Mouse (Mus musculus) lung, embryonic 16.5 days (tissue): ENCODE data around the gene Hfe. TPM values are rescaled to one million over a fixed set of nuclear protein-coding genes. Genes with fewer than 3 reads are reported as not detected.
A peak's percentile ranks its signal among the peaks of the same experiment; 100 is the strongest.

Source experiments
- ATAC-seq: fragments of 200-750 bp; cut with Nextera tagmentation; 2 replicates; pipeline ENCODE4 v1.8.0; 2017; ENCODE audit warnings: low read depth, mild to moderate bottlenecking, moderate library complexity
- H3K27ac ChIP-seq: fragments of 300-500 bp; sonication (generic); 2 replicates; pipeline ENCODE4 v1.5.1; 2014; ENCODE audit warnings: mild to moderate bottlenecking, control low read depth, low read length
- H3K27me3 ChIP-seq: fragments of 300-500 bp; sonication (generic); 2 replicates; pipeline ENCODE4 v1.6.1; 2014; ENCODE audit warnings: low read depth, low read length, mixed read lengths; ENCODE audit not compliant: control insufficient read depth, insufficient read depth
- H3K36me3 ChIP-seq: fragments of 300-500 bp; sonication (generic); 2 replicates; pipeline ENCODE4 v1.6.1; 2014; ENCODE audit warnings: low read length; ENCODE audit not compliant: control insufficient read depth, insufficient read depth
- H3K4me1 ChIP-seq: fragments of 300-500 bp; sonication (generic); replicated peaks from 2 replicates; pipeline ENCODE4 v1.6.1; 2014; ENCODE audit warnings: low read length, mixed read lengths; ENCODE audit not compliant: control insufficient read depth, insufficient read depth
- H3K4me2 ChIP-seq: fragments of 300-500 bp; sonication (generic); 2 replicates; pipeline ENCODE4 v1.6.1; 2014; ENCODE audit warnings: low read depth, low read length, control low read depth
- H3K4me3 ChIP-seq: fragments of 300-500 bp; sonication (generic); 2 replicates; pipeline ENCODE4 v1.5.1; 2014; ENCODE audit warnings: mild to moderate bottlenecking, low read length, control low read depth
- H3K9ac ChIP-seq: fragments of 300-500 bp; sonication (generic); 2 replicates; pipeline ENCODE4 v1.6.1; 2014; ENCODE audit warnings: low read length, control low read depth
- H3K9me3 ChIP-seq: fragments of 300-500 bp; sonication (generic); 2 replicates; pipeline ENCODE4 v1.6.1; 2016; ENCODE audit warnings: low read length; ENCODE audit not compliant: control insufficient read depth
- WGBS: fragments of 180-500 bp; shearing (Covaris S2); extraction: QIAGEN DNeasy Blood & Tissue Kit; methylation state at CpG from one replicate; pipeline ENCODE4 v1.1.7; 2014; 5-methylcytosine and 5-hydroxymethylcytosine counted together
- polyA plus RNA-seq: library from polyadenylated mRNA; unstranded; fragments of >200 nt; fragmentation: Nextera tagmentation; extraction: Ambion mirVana; gene quantifications from 2 replicates; pipeline ENCODE4 v1.2.1, GENCODE M21; 2015

The Hfe gene
- polyA plus RNA-seq = 11.2 and 13.7 TPM in 2 replicates

- WGBS = 3% methylated on average over 17 of the region's 17 CpGs
- ATAC-seq = peak; percentile 77
- no peaks in the 10 kb centered on the region for H3K9me3 ChIP-seq
- H3K4me2 ChIP-seq = peak within 1 kb of the TSS; percentile 78
- H3K27me3 ChIP-seq = no peaks in the 10 kb centered on the region
- H3K9ac ChIP-seq = peak within 1 kb of the TSS; percentile 69
- no peaks in the 10 kb centered on the region for H3K36me3 ChIP-seq
- H3K27ac ChIP-seq = 0 out of 2 replicates have a peak within 1 kb of the TSS, but pooled peaks have one; percentile 27
- 0 out of 2 replicates have a peak, but pooled peaks cover 4% of the 10 kb centered on the region for H3K4me1 ChIP-seq
- peak within 1 kb of the TSS; percentile 55 for H3K4me3 ChIP-seq
Measured at GRCm38 (mm10) chr13:23710374-23711089, at the start of gene Hfe. Hfe (minus strand) TSS chr13:23710854.

DNA sequence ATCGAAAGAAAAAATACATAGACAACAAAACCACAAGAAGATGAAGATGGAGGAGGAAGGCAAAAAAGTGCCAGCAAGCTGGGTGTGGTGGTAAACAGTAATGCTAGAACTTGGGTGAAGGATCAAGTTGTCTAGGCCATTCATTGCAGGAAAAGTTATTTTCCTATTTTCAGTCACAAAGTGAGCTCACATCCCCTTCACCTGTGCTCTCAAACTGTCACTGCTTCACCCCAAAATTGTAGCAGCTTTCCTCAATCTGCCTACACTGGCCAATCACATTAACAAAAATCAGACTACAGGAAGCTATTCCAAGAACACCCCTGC is 49.2 kb upstream of the Hfe start:
- H3K27me3 ChIP-seq = no peaks in the 10 kb centered on the region
- H3K4me1 ChIP-seq = peaks cover 15% of the 10 kb centered on the region
- WGBS = 72% methylated on average over 1 of the region's 1 CpGs
- H3K36me3 ChIP-seq = no peaks in the 10 kb centered on the region
- H3K4me2 ChIP-seq = peak overlapping the region; percentile 77
- H3K4me3 ChIP-seq = peak overlapping the region; percentile 53
- ATAC-seq = no peak
- H3K27ac ChIP-seq = peak overlapping the region; percentile 95
- H3K9ac ChIP-seq = peak overlapping the region; percentile 70
- H3K9me3 ChIP-seq = no peaks in the 10 kb centered on the region

- H3K4me2 ChIP-seq = no peak overlapping the region
- no peak overlapping the region for H3K4me3 ChIP-seq
- no peak overlapping the region for H3K9ac ChIP-seq
- peaks cover 13% of the 10 kb centered on the region for H3K4me1 ChIP-seq
- H3K27me3 ChIP-seq = no peaks in the 10 kb centered on the region
- 78% methylated on average over 3 of the region's 3 CpGs for WGBS
- no peaks in the 10 kb centered on the region for H3K36me3 ChIP-seq
- H3K9me3 ChIP-seq = no peaks in the 10 kb centered on the region
- no peak for ATAC-seq
- H3K27ac ChIP-seq = no peak overlapping the region
Measured at GRCm38 (mm10) chr13:23759251-23759771, 48.7 kb upstream of the Hfe start.

- no peak overlapping the region for H3K9ac ChIP-seq
- no peaks in the 10 kb centered on the region for H3K27me3 ChIP-seq
- ATAC-seq = no peak
- peak overlapping the region; percentile 26; the same call in 1 of the 2 replicates for H3K4me2 ChIP-seq
- WGBS = 41% methylated on average over 3 of the region's 3 CpGs
- H3K4me3 ChIP-seq = no peak overlapping the region
- no peaks in the 10 kb centered on the region for H3K9me3 ChIP-seq
- no peak overlapping the region for H3K27ac ChIP-seq
- peaks cover 13% of the 10 kb centered on the region for H3K4me1 ChIP-seq
- no peaks in the 10 kb centered on the region for H3K36me3 ChIP-seq
Measured at GRCm38 (mm10) chr13:23757921-23758320, 47.3 kb upstream of the Hfe start.

DNA sequence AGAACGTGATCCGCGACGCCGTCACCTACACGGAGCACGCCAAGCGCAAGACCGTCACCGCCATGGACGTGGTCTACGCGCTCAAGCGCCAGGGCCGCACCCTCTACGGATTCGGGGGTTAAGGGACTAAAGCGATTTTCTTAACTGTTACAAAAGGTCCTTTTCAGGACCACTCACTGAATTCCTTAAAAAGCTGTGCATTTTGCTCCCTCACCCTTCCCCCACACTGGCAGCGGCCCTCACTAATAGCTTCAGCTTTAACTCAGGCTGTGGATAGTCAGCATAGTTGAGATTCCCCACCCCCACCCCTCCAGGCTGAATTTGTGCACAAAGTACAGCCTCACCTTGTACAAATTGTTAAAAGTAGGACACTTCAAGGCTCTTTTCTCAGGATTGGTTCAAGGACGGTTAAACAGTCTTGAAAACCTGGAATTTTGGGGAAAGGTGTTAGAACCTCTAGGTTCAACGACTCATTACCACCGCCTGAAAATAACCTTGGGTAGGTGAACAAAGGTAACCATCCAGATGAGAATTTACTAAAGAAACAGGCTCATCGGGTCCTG is 46.6 kb upstream of the Hfe start:
- ATAC-seq = peak; percentile 1; the same call in 1 of the 2 replicates
- no peaks in the 10 kb centered on the region for H3K27me3 ChIP-seq
- peaks cover 15% of the 10 kb centered on the region for H3K4me1 ChIP-seq
- H3K4me3 ChIP-seq = peak overlapping the region; percentile 42
- WGBS = under 1% methylated on average over 14 of the region's 23 CpGs
- H3K9me3 ChIP-seq = no peaks in the 10 kb centered on the region
- H3K36me3 ChIP-seq = no peaks in the 10 kb centered on the region
- H3K4me2 ChIP-seq = peak overlapping the region; percentile 64
- peak overlapping the region; percentile 66 for H3K9ac ChIP-seq
- peak overlapping the region; percentile 91 for H3K27ac ChIP-seq

DNA sequence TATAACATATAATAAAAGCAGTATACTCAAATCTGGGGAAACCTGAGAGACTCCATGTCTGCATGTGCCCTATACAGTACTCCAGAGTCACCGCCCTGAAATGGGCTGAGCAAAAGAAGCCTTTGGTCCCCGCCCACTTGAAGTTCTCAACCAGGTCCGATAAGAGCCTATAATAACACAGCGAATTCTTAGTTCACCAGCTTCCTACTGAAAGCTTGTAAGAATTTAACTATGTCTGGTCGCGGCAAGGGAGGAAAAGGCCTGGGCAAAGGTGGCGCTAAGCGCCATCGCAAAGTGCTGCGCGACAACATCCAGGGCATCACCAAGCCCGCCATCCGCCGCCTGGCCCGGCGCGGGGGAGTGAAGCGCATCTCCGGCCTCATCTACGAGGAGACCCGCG is 46.1 kb upstream of the Hfe start, which contains the start of gene Hist1h4b:
Gene Hist1h4b (plus strand): TSS at position 224 of the 400 bp plus-strand sequence.
- H3K9me3 ChIP-seq = no peaks in the 10 kb centered on the region
- peak within 1 kb of the TSS; percentile 91 for H3K27ac ChIP-seq
- H3K4me2 ChIP-seq = peak within 1 kb of the TSS; percentile 64
- no peaks in the 10 kb centered on the region for H3K27me3 ChIP-seq
- peak; percentile 75 for ATAC-seq
- H3K9ac ChIP-seq = peak within 1 kb of the TSS; percentile 66
- peak within 1 kb of the TSS; percentile 42 for H3K4me3 ChIP-seq
- no peaks in the 10 kb centered on the region for H3K36me3 ChIP-seq
- H3K4me1 ChIP-seq = peaks cover 15% of the 10 kb centered on the region
- WGBS = 1% methylated on average over 15 of the region's 22 CpGs

DNA sequence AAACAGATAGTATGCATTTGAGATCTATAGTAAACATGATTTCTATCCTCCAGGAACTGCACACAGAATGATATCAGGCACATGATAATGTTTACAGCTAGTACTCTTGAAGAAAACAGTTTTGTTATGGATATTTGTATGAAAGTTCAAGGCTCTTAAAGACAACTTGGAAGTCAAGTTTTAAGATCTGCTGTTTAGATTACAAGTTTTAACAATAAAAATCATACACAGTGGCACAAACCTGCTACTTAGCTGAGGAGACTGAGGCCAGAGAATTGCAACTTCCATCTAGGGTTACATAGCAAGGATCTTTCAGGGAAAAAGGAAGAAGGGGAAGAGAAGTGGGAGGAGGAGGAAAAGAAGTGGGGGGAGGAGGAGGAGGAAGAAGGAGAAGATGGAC is 44.3 kb upstream of the Hfe start:
- no peak overlapping the region for H3K27ac ChIP-seq
- H3K36me3 ChIP-seq = no peaks in the 10 kb centered on the region
- H3K27me3 ChIP-seq = no peaks in the 10 kb centered on the region
- no peak overlapping the region for H3K4me3 ChIP-seq
- ATAC-seq = no peak
- peaks cover 9% of the 10 kb centered on the region for H3K4me1 ChIP-seq
- H3K4me2 ChIP-seq = no peak overlapping the region
- no peaks in the 10 kb centered on the region for H3K9me3 ChIP-seq
- H3K9ac ChIP-seq = no peak overlapping the region

DNA sequence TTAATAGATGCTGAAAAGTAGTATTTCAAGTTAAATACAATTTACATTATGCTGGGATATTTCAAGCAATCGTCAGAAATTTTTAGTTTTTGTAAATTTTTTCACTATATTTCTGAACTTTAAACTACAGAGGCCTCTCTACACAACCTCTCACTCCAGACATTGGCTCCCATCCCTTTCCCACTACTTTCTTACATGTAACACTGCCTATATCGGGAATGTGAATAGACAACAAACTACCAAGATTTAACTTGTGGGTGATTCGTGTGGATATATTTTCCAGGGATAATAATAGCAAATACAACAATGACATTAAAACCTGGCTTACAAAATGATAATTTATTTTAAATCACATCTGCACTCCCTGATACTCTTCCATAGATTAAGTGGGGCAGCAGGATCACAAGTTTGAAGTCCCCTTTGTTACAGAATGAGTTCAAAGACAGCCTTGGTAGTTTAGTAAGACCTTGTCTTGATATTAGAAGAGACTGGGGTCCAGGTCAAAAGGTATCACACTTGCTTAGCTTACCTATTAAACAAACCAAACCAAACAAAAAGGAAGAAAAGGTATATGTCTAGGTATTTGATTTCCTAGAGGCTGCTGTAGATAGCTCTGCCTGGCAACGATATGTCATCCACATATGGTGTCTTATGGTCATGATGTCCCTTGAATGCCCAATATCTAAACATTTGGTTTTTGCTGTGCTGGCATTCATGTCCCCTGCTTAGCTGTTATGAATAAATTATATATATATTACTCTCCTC is 42.8 kb upstream of the Hfe start:
- peak overlapping the region; percentile 70 for H3K27ac ChIP-seq
- WGBS = 37% methylated on average over 4 of the region's 4 CpGs
- H3K9me3 ChIP-seq = no peaks in the 10 kb centered on the region
- H3K4me1 ChIP-seq = peaks cover 7% of the 10 kb centered on the region
- no peaks in the 10 kb centered on the region for H3K27me3 ChIP-seq
- no peak for ATAC-seq
- H3K36me3 ChIP-seq = no peaks in the 10 kb centered on the region
- peak overlapping the region; percentile 42 for H3K4me2 ChIP-seq
- no peak overlapping the region for H3K4me3 ChIP-seq
- H3K9ac ChIP-seq = peak overlapping the region; percentile 20; the same call in 1 of the 2 replicates

GRCm38 (mm10) chr13:23752742-23753172 is 42.1 kb upstream of the Hfe start:
- Histone ChIP-seq H3K9me3 (no peaks in the 10 kb centered on the region), H3K27me3 (no peaks in the 10 kb centered on the region), H3K4me2 (peak overlapping the region; percentile 57), H3K36me3 (no peaks in the 10 kb centered on the region), H3K9ac (peak overlapping the region; percentile 64), H3K27ac (peak overlapping the region; percentile 79), H3K4me1 (peaks cover 14% of the 10 kb centered on the region), H3K4me3 (peak overlapping the region; percentile 48)
- ATAC-seq = no peak
- 2% methylated on average over 6 of the region's 6 CpGs for WGBS
